28 mouse cellular contexts compared by ENCODE assay signal in genomic region chr9:70706444-70706843, GRCm38 (mm10). TPM values are rescaled to one million over a fixed set of nuclear protein-coding genes. Genes with fewer than 3 reads are reported as not detected.
"Had no signal": no experiment of that assay in that cellular context is flagged by ENCODE, and none has a peak within 500 bp of the region (broad histone marks: within the 10 kb centered on the region; RNA-seq: fewer than 3 reads in every experiment).

No protein-coding gene starts in this region.

- H3K9ac ChIP-seq: heart, embryonic 13.5 days; heart, embryonic 15.5 days; hindbrain, embryonic 13.5 days; hindbrain, embryonic 15.5 days; kidney, embryonic 15.5 days; limb, embryonic 13.5 days; limb, embryonic 15.5 days; liver, embryonic 13.5 days had no signal

- H3K27ac ChIP-seq: gastrocnemius, adult 2 months; heart, embryonic 10.5 days; heart, embryonic 13.5 days; heart, embryonic 15.5 days; hindbrain, embryonic 13.5 days; hindbrain, embryonic 15.5 days; hindbrain, postnatal 0 days; kidney, embryonic 15.5 days; kidney, postnatal 0 days; layer of hippocampus, adult 2 months; left cerebral cortex, adult 2 months; limb, embryonic 13.5 days; limb, embryonic 15.5 days; liver, embryonic 13.5 days had no signal

- H3K4me1 ChIP-seq: heart, embryonic 10.5 days; heart, embryonic 13.5 days; heart, embryonic 15.5 days; hindbrain, embryonic 13.5 days; hindbrain, embryonic 15.5 days; kidney, embryonic 15.5 days; limb, embryonic 13.5 days; limb, embryonic 15.5 days had no signal

- DNase-seq: gastrocnemius, adult 2 months; gastrocnemius, postnatal 10 days; gastrocnemius, postnatal 25 days; heart, adult 11 months; heart, postnatal 14 days; heart, postnatal 36 days; kidney, adult 11 months; kidney, adult 2 months; kidney, adult 9 months; kidney, postnatal 25 days; kidney, postnatal 4 days; left cerebral cortex, postnatal 4 days; liver, embryonic 13.5 days had no signal

- H3K4me2 ChIP-seq: heart, embryonic 13.5 days; heart, embryonic 15.5 days; hindbrain, embryonic 13.5 days; hindbrain, embryonic 15.5 days; kidney, embryonic 15.5 days; limb, embryonic 13.5 days; limb, embryonic 15.5 days; liver, embryonic 11.5 days; liver, embryonic 13.5 days had no signal

- H3K27me3 ChIP-seq: heart, embryonic 13.5 days; heart, embryonic 15.5 days; hindbrain, embryonic 13.5 days; hindbrain, embryonic 15.5 days; kidney, embryonic 15.5 days; limb, embryonic 13.5 days; limb, embryonic 15.5 days; liver, embryonic 13.5 days had no signal

- ATAC-seq: hindbrain, postnatal 0 days; intestine, embryonic 16.5 days had no signal

- H3K4me3 ChIP-seq: gastrocnemius, adult 2 months; heart, embryonic 10.5 days; heart, embryonic 13.5 days; heart, embryonic 15.5 days; hindbrain, embryonic 13.5 days; hindbrain, embryonic 15.5 days; kidney, embryonic 15.5 days; layer of hippocampus, adult 2 months; left cerebral cortex, adult 2 months; limb, embryonic 13.5 days; limb, embryonic 15.5 days; liver, embryonic 13.5 days had no signal

- H3K9me3 ChIP-seq: heart, embryonic 10.5 days; heart, embryonic 13.5 days; heart, embryonic 15.5 days; hindbrain, embryonic 13.5 days; hindbrain, embryonic 15.5 days; kidney, embryonic 15.5 days; limb, embryonic 13.5 days; limb, embryonic 15.5 days; liver, embryonic 13.5 days had no signal

RNA-seq across cellular contexts. Expression of gene Gm10642, which starts 50.4 kb away (rescaled TPM):
- total RNA-seq: hematopoietic stem cell, adult 5-6 weeks had no signal
